Mouse (Mus musculus): ENCODE data around the gene Zyx. TPM values are rescaled to one million over a fixed set of nuclear protein-coding genes. Genes with fewer than 3 reads are reported as not detected.
A peak's percentile ranks its signal among the peaks of the same experiment; 100 is the strongest.

Zyx gene
- polyA plus RNA-seq, 1 experiment = 98.6 TPM

GRCm38 (mm10) chr6:42350021-42350967 lies 864 bp downstream of the Zyx start:
- Histone ChIP-seq H3K27ac (ENCODE audit: insufficient read depth, low read depth, low read length) (no peak overlapping the region; the same call in 1 of the 2 replicates), H3K4me3 (ENCODE audit: insufficient read depth, low read length) (peak overlapping the region; percentile 68), H3K4me1 (ENCODE audit: control insufficient read depth, insufficient read depth, low read length) (peaks cover 40% of the 10 kb centered on the region)
- peak; percentile 63; the same call in 1 of the 2 replicates for TF ChIP-seq POLR2A (IDR thresholded peaks at IDR 0.05; ENCODE audit: borderline replicate concordance, low read depth, low read length)
- TF ChIP-seq CTCF (IDR thresholded peaks at IDR 0.05; ENCODE audit: low read depth, low read length) = no peak

GRCm38 (mm10) chr6:42350968-42351775 lies 1.7 kb downstream of the Zyx start:
- no peak for TF ChIP-seq CTCF (IDR thresholded peaks at IDR 0.05; ENCODE audit: low read depth, low read length)
- TF ChIP-seq POLR2A (IDR thresholded peaks at IDR 0.05; ENCODE audit: borderline replicate concordance, low read depth, low read length) = no peak
- peak overlapping the region; percentile 68 for H3K4me3 ChIP-seq (ENCODE audit: insufficient read depth, low read length)
- no peak overlapping the region for H3K27ac ChIP-seq (ENCODE audit: insufficient read depth, low read depth, low read length)
- H3K4me1 ChIP-seq (ENCODE audit: control insufficient read depth, insufficient read depth, low read length) = peaks cover 40% of the 10 kb centered on the region

GRCm38 (mm10) chr6:42351776-42352485 lies 2.5 kb downstream of the Zyx start:
- no peak overlapping the region for H3K4me3 ChIP-seq (ENCODE audit: insufficient read depth, low read length)
- peaks cover 40% of the 10 kb centered on the region for H3K4me1 ChIP-seq (ENCODE audit: control insufficient read depth, insufficient read depth, low read length)
- TF ChIP-seq CTCF (IDR thresholded peaks at IDR 0.05; ENCODE audit: low read depth, low read length) (no peak), POLR2A (IDR thresholded peaks at IDR 0.05; ENCODE audit: borderline replicate concordance, low read depth, low read length) (no peak)
- 0 out of 2 replicates have a peak overlapping the region, but pooled peaks have one; percentile 62 for H3K27ac ChIP-seq (ENCODE audit: insufficient read depth, low read depth, low read length)

GRCm38 (mm10) chr6:42352486-42352846 lies 3.0 kb downstream of the Zyx start:
- TF ChIP-seq CTCF (IDR thresholded peaks at IDR 0.05; ENCODE audit: low read depth, low read length) (no peak), POLR2A (IDR thresholded peaks at IDR 0.05; ENCODE audit: borderline replicate concordance, low read depth, low read length) (no peak)
- no peak overlapping the region for H3K4me3 ChIP-seq (ENCODE audit: insufficient read depth, low read length)
- H3K4me1 ChIP-seq (ENCODE audit: control insufficient read depth, insufficient read depth, low read length) = peaks cover 40% of the 10 kb centered on the region
- H3K27ac ChIP-seq (ENCODE audit: insufficient read depth, low read depth, low read length) = peak overlapping the region; percentile 62

GRCm38 (mm10) chr6:42353180-42353579 lies 3.8 kb downstream of the Zyx start:
- H3K4me3 ChIP-seq (ENCODE audit: insufficient read depth, low read length) = no peak overlapping the region; the same call in 1 of the 2 replicates
- TF ChIP-seq POLR2A (IDR thresholded peaks at IDR 0.05; ENCODE audit: borderline replicate concordance, low read depth, low read length) = no peak
- no peak for TF ChIP-seq CTCF (IDR thresholded peaks at IDR 0.05; ENCODE audit: low read depth, low read length)
- H3K27ac ChIP-seq (ENCODE audit: insufficient read depth, low read depth, low read length) = peak overlapping the region; percentile 84
- H3K4me1 ChIP-seq (ENCODE audit: control insufficient read depth, insufficient read depth, low read length) = peaks cover 40% of the 10 kb centered on the region

DNA sequence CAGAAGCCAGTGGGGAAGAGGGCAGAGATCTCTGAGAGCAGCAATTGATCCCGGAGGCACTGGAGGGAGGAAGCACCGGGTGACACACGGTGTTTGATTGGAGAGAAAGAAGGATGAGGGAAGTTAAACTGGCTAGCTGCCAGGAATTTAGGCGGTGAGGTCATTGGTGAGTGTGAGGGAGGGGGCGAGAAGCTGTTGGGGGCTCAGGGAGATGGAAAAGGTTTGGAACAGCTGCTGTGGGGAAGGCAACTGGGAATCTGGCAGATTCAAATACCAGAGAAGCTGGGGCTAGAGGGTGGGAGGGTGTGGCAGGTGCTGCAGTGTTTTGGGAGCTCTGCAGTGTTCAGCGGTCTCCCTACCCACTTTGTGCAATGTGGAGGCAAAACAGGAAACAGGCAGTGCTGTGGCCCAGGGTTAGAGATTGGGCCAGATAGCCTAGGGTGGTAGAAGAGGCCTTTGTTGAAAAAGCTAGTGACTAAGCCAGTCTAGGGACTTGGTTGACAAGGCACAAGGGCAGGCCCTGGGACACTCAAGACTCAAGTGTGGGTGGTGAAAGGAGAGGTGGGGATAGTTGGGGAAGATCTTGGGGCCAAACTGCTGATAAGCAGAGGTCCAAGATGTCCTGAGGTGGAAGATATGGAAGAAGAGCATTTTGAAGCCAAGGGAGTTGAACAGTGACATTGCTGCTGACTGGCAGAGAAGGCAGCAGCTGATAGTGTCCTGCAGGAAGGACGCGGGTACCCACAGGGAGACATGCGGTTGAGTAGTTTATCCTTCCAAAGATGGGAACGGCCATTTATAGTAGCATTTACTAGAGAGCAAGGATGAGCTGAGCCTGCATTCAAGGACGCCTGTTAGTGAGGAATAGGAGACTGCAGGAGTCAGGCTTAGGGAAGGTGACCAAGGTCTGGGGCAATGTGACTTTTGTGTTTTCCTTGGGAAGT lies 4.9 kb downstream of the Zyx start:
- Histone ChIP-seq H3K4me1 (ENCODE audit: control insufficient read depth, insufficient read depth, low read length) (peaks cover 40% of the 10 kb centered on the region), H3K4me3 (ENCODE audit: insufficient read depth, low read length) (peak overlapping the region; percentile 14; the same call in 1 of the 2 replicates), H3K27ac (ENCODE audit: insufficient read depth, low read depth, low read length) (peak overlapping the region; percentile 84)
- TF ChIP-seq POLR2A (IDR thresholded peaks at IDR 0.05; ENCODE audit: borderline replicate concordance, low read depth, low read length) (no peak), CTCF (IDR thresholded peaks at IDR 0.05; ENCODE audit: low read depth, low read length) (no peak)

- Histone ChIP-seq H3K27ac (ENCODE audit: insufficient read depth, low read depth, low read length) (no peak overlapping the region), H3K4me1 (ENCODE audit: control insufficient read depth, insufficient read depth, low read length) (peaks cover 40% of the 10 kb centered on the region), H3K4me3 (ENCODE audit: insufficient read depth, low read length) (no peak overlapping the region)
- TF ChIP-seq CTCF (IDR thresholded peaks at IDR 0.05; ENCODE audit: low read depth, low read length) = no peak
- no peak for TF ChIP-seq POLR2A (IDR thresholded peaks at IDR 0.05; ENCODE audit: borderline replicate concordance, low read depth, low read length)
These were observed 5.9 kb downstream of the Zyx start for GRCm38 (mm10) chr6:42355366-42355765.

GRCm38 (mm10) chr6:42355794-42356600 lies 6.6 kb downstream of the Zyx start:
- Histone ChIP-seq H3K4me3 (ENCODE audit: insufficient read depth, low read length) (no peak overlapping the region), H3K27ac (ENCODE audit: insufficient read depth, low read depth, low read length) (no peak overlapping the region), H3K4me1 (ENCODE audit: control insufficient read depth, insufficient read depth, low read length) (peaks cover 37% of the 10 kb centered on the region)
- TF ChIP-seq POLR2A (IDR thresholded peaks at IDR 0.05; ENCODE audit: borderline replicate concordance, low read depth, low read length) = no peak
